Mouse (Mus musculus): ENCODE data around the gene Cradd. TPM values are rescaled to one million over a fixed set of nuclear protein-coding genes. Genes with fewer than 3 reads are reported as not detected.
A peak's percentile ranks its signal among the peaks of the same experiment; 100 is the strongest.

Cradd gene
- polyA plus RNA-seq, 1 experiment from 2014 or later, result 10.1 TPM

DNA sequence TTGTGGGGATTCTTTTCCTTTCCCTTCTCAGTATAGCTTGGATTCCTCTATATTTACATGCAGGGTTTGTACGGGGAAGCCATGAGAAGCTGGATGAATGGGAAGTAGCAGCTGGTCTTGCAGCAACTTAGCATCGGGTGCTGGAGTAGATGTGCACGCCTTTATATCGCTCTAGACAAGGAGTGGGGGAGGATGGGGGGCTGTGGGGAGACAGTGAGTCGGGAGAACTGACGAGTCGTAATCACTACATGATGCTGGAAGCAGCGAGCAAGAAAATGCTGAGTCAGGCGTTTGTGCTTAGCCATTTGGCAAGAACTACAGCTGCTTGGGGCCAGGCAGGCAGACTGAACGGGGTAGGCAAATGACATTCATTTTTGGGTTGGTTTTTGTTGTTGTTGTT, 142.4 kb downstream of the Cradd start:
- Histone ChIP-seq H3K27me3 (replicated peaks) (no peaks in the 10 kb centered on the region), H3K4me2 (peak overlapping the region; percentile 12; the same call in 1 of the 2 replicates), H3K27ac (no peak overlapping the region), H3K9ac (no peak overlapping the region), H3K36me3 (replicated peaks) (no peaks in the 10 kb centered on the region), H3K4me3 (no peak overlapping the region), H3K9me3 (no peaks in the 10 kb centered on the region), H3K4me1 (peaks cover 13% of the 10 kb centered on the region; the same call in 1 of the 2 replicates)
- no peak for ATAC-seq (replicated peaks)
- 66% methylated on average over 10 of the region's 10 CpGs for WGBS

DNA sequence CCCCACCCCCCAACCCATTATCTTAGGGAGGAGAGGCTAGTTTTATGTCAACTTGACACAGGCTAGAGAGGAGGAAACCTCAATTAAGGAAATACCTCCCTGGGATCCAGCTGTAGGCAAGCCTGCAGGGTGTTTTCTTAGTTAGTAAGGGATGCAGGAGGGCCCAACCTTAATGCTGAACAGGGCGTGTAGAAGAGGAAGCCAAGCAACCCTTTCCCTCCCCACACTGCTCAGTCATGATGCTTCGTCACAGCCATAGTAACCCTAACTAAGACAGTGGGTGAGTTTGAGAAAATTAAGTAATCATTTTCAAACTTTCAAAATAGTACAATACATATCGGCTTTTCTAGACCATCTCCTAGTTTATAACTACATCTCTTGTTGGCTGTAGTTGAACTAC, 143.0 kb downstream of the Cradd start:
- Histone ChIP-seq H3K9ac (no peak overlapping the region), H3K36me3 (replicated peaks) (no peaks in the 10 kb centered on the region), H3K27ac (no peak overlapping the region), H3K9me3 (no peaks in the 10 kb centered on the region), H3K4me2 (no peak overlapping the region), H3K27me3 (replicated peaks) (no peaks in the 10 kb centered on the region), H3K4me1 (peaks cover 13% of the 10 kb centered on the region; the same call in 1 of the 2 replicates), H3K4me3 (no peak overlapping the region)
- WGBS, result 87% methylated on average over 3 of the region's 3 CpGs
- ATAC-seq (replicated peaks), result no peak

DNA sequence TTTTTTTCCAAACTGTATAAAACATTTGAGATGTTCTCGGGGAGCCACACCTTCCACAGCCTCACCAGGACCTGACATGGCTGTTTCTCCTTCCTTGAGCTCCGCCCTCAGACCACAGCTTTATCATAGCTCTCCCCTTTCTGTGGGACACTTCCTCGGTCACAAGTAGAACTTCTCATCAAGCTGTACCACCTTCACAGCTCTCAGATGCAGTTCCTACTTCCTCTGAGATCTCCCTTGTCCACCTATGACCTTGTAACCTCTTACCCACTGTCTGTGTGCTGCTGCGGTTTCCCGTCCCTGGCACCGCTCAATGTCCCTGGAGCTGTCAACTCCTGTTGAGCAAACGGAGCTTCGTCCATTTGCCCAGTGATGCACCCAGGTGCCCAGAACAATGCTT, 143.8 kb downstream of the Cradd start:
- peaks cover 13% of the 10 kb centered on the region; the same call in 1 of the 2 replicates for H3K4me1 ChIP-seq
- no peaks in the 10 kb centered on the region for H3K9me3 ChIP-seq
- no peak for ATAC-seq (replicated peaks)
- WGBS, result 88% methylated on average over 8 of the region's 8 CpGs
- H3K9ac ChIP-seq, result no peak overlapping the region
- no peak overlapping the region for H3K4me3 ChIP-seq
- no peaks in the 10 kb centered on the region for H3K27me3 ChIP-seq (replicated peaks)
- H3K27ac ChIP-seq, result no peak overlapping the region
- no peaks in the 10 kb centered on the region for H3K36me3 ChIP-seq (replicated peaks)
- no peak overlapping the region for H3K4me2 ChIP-seq

DNA sequence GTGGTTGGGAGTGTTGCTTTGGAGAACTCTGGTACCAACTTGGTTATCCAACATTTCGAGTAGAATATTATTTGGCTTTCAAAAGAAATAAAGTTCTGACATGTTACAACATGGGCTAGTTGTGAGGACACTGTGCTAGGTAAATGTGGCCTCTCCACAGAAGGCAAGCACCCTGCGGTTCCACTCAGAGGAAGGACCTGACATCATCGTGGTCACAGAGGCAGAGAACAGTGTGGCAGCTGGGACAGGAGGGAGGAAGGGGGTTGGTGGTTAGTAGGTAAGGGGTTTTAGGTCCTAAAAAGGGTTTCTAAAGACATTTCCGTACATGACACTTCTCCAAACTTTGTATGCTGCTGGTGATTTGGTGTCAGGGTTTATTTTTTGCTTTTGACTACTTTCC, 145.1 kb downstream of the Cradd start:
- no peak for ATAC-seq (replicated peaks)
- H3K4me1 ChIP-seq, result peaks cover 11% of the 10 kb centered on the region; the same call in 1 of the 2 replicates
- H3K9me3 ChIP-seq, result no peaks in the 10 kb centered on the region
- H3K27me3 ChIP-seq (replicated peaks), result no peaks in the 10 kb centered on the region
- no peak overlapping the region for H3K4me2 ChIP-seq
- WGBS, result 82% methylated on average over 4 of the region's 4 CpGs
- H3K4me3 ChIP-seq, result no peak overlapping the region
- no peak overlapping the region for H3K9ac ChIP-seq
- H3K27ac ChIP-seq, result no peak overlapping the region
- no peaks in the 10 kb centered on the region for H3K36me3 ChIP-seq (replicated peaks)

DNA sequence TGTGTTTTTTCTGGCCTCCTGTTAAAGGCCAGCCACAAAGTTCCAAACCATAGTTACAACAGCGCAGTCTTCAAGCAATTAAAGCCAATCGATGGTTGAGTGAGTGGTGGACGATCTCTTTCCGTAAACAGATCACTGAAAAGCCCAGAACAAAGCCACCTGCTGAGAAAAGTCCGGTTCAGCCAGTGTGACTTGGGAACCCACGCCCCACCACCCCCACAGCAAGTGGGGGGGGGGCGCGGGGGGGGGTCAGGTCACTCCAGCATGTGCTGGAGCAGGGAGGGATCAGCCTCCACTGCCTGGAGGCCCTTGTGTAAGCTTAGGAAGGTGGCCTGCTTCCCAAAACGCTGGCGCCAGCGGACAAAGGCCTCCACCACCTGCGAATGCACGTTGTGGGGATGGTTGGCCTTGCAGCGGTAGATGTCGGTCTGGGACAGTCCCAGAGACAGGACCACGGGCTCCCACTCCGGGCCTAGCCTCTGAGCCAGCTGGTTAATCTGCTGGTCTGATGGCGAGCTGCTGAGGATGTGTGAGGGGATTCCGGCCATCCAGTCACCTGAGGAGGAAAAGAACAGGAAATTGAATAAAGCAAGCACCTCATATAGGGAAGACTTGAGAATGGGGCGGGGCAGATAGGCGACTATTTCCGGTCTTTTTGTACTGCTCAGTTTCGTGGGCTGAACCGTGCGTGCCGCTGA, 148.4 kb downstream of the Cradd start:
- H3K4me3 ChIP-seq, result no peak overlapping the region
- no peaks in the 10 kb centered on the region for H3K36me3 ChIP-seq (replicated peaks)
- no peak overlapping the region for H3K4me2 ChIP-seq
- H3K27me3 ChIP-seq (replicated peaks), result no peaks in the 10 kb centered on the region
- no peak for ATAC-seq (replicated peaks)
- H3K9me3 ChIP-seq, result no peaks in the 10 kb centered on the region
- H3K27ac ChIP-seq, result no peak overlapping the region
- no peaks in the 10 kb centered on the region for H3K4me1 ChIP-seq
- no peak overlapping the region for H3K9ac ChIP-seq
- 46% methylated on average over 26 of the region's 26 CpGs for WGBS

DNA sequence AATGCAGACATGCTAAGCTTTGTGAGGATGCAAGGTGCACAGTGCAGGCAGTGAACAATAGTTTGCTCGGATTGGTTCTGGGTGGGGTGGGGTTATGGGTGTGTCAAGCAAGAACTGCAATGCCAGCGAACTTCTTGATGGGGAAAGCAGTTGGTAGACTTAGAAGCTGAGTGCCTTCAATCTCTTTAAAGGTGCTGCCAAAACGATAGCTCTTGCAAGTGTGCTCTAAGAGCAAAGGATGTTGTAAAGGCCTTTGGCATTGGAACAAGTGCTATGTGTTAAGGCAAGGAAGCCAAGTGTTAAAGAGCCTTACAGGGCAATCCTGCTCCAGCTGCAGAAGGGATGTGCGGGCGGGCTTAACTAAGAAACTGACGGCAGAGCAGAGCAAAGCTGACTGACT, 149.7 kb downstream of the Cradd start:
- H3K27me3 ChIP-seq (replicated peaks), result no peaks in the 10 kb centered on the region
- H3K27ac ChIP-seq, result no peak overlapping the region
- no peaks in the 10 kb centered on the region for H3K36me3 ChIP-seq (replicated peaks)
- no peak for ATAC-seq (replicated peaks)
- H3K4me2 ChIP-seq, result no peak overlapping the region
- H3K4me3 ChIP-seq, result no peak overlapping the region
- no peak overlapping the region for H3K9ac ChIP-seq
- no peaks in the 10 kb centered on the region for H3K4me1 ChIP-seq
- H3K9me3 ChIP-seq, result no peaks in the 10 kb centered on the region
- WGBS, result 66% methylated on average over 6 of the region's 6 CpGs

DNA sequence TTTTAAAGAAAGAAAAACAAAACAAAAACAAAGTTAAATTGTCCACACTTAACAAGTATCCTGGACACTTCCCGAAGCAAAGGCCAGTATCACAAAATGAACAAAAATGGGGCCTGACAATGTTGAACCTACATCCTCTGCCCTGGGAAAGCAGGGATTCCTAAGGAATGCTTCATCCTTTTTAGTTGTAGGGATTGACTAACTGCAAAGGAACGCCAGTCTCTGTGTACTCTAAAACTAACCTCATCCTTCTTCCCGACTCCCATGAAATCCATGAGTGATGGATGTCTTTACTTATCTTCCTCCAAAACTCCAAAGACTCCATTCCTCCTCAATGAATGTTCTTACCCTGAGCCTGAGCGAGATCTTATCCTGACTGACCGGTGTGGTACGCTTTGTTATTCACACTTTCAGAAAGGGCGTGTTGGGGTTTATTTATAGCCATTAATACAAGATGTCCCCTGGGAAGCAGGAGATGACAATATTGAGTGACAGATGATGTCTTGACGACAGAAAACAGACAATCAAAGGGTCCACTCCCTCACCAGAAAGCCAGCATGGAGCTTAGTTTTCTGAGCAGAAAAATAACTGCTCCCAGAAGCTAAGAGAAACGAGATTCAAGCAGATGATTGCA, 153.1 kb downstream of the Cradd start:
- H3K27me3 ChIP-seq (replicated peaks), result no peaks in the 10 kb centered on the region
- 79% methylated on average over 9 of the region's 9 CpGs for WGBS

DNA sequence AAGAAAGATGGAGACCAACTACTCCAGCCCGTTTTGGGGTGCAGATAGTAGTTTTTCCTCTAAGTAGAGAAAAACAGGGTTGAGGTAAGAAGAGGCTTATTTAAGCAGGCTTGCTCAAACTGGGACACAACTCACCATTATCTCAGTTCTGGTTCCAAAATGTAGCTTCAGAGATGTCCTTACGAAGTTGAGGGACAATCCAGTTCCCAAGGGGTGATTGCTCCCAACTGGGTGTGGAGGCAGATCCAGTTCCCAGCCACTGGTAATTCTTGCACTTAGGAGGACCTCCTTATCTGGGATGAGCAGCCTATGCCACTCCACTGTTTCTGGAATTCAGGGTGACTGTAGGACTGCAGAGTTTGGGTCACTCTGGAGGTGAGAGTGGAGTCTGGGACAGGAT, 159.0 kb downstream of the Cradd start:
- H3K36me3 ChIP-seq (replicated peaks), result no peaks in the 10 kb centered on the region
- no peak for ATAC-seq (replicated peaks)
- no peak overlapping the region for H3K27ac ChIP-seq
- no peaks in the 10 kb centered on the region for H3K9me3 ChIP-seq
- no peaks in the 10 kb centered on the region for H3K27me3 ChIP-seq (replicated peaks)
- 89% methylated on average over 2 of the region's 2 CpGs for WGBS
- no peak overlapping the region for H3K9ac ChIP-seq
- no peaks in the 10 kb centered on the region for H3K4me1 ChIP-seq
- H3K4me3 ChIP-seq, result no peak overlapping the region
- H3K4me2 ChIP-seq, result no peak overlapping the region

More for the DNA sequence above, 153.1 kb downstream of the Cradd start:
- no peak for ATAC-seq (replicated peaks)
- Histone ChIP-seq H3K27ac (no peak overlapping the region), H3K9me3 (no peaks in the 10 kb centered on the region), H3K36me3 (replicated peaks) (no peaks in the 10 kb centered on the region), H3K4me1 (no peaks in the 10 kb centered on the region), H3K9ac (no peak overlapping the region), H3K4me2 (no peak overlapping the region), H3K4me3 (no peak overlapping the region)

DNA sequence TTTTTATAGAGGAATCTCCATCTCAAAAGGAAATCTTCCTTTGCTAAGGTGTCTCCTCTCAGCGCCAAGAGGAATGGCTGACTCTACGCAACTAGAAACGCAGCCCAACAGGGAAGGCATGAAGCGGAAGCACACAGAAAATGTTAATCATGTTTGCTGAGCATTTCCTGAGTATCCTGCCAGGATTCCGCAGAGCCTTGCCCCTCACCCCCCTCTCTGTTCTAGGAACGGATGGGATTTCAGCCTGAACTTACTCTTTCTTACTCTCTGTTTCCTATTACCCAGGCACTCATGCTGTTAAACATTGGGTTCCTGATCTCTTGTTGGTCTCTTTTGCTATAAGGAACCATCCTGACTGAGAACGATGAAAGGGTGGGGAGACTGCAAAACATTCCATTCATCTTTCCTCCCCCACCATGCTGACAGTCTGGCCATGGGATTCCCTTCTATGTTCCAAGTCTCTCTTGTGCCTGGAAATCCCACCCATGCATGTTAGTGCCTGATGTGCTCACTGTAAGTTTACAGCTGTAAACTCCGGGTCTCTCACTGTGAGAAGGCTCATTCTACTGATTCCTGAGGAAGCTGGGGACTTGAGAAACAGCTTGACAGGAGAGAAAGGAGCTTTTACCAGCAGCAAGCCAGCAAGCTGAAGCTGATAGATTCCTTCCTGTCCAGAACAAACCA, 161.1 kb downstream of the Cradd start:
- 59% methylated on average over 8 of the region's 8 CpGs for WGBS
- no peak overlapping the region for H3K27ac ChIP-seq
- no peak for ATAC-seq (replicated peaks)
- H3K36me3 ChIP-seq (replicated peaks), result no peaks in the 10 kb centered on the region
- H3K4me2 ChIP-seq, result no peak overlapping the region
- no peaks in the 10 kb centered on the region for H3K9me3 ChIP-seq
- H3K27me3 ChIP-seq (replicated peaks), result no peaks in the 10 kb centered on the region
- H3K9ac ChIP-seq, result no peak overlapping the region
- no peaks in the 10 kb centered on the region for H3K4me1 ChIP-seq
- H3K4me3 ChIP-seq, result no peak overlapping the region

DNA sequence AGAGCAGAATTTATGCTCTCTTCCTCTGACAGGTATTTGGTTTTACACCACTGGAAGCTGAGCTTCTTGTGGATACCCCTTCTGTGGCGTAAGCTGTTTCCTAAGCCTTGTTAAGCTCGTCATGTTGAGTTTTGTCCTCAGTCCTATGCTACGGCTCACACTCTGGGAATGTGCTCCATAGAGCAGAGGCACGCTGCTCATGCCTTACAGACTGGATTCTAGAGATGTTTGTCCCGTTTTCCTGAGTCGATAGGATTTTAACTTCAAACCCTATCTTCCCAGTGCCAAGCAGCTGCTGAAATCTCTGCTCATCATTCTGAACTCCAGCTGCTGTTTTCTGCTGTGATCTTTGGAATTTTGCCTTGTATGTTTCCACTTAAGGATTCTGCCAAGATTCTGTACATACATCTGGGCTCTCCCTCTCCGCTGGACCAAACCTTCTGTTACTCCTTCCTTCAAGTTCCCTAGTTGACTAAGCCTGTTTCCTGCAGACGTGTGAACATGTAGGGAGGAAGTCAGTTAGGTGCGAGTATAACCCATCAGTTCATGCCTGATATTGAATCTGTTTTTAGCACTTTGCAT, 164.2 kb downstream of the Cradd start:
- ATAC-seq (replicated peaks), result no peak
- Histone ChIP-seq H3K36me3 (replicated peaks) (no peaks in the 10 kb centered on the region), H3K9me3 (no peaks in the 10 kb centered on the region), H3K4me3 (no peak overlapping the region), H3K27ac (no peak overlapping the region), H3K4me2 (no peak overlapping the region), H3K4me1 (no peaks in the 10 kb centered on the region), H3K27me3 (replicated peaks) (no peaks in the 10 kb centered on the region), H3K9ac (no peak overlapping the region)
- WGBS, result 73% methylated on average over 9 of the region's 9 CpGs

DNA sequence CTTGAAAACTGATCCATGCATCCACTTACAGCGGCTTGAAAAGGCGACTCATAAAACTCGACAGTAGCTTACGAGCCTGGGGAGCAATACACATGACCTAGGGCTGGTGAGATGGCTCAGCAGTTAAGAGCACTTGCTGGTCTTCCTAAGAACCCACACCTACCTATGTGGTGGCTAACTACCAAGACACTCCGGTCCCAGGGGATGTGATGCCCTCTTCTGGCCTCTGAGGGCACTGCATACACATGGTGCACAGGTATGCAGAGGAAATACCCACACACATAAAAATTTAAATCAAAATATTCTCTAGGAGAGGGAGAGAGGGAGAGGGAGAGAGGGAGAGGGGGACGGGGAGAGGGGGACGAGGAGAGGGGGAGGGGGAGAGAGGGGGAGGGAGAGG, 167.5 kb downstream of the Cradd start:
- no peak for ATAC-seq (replicated peaks)
- H3K9me3 ChIP-seq, result no peaks in the 10 kb centered on the region
- WGBS, result 91% methylated on average over 5 of the region's 7 CpGs

DNA sequence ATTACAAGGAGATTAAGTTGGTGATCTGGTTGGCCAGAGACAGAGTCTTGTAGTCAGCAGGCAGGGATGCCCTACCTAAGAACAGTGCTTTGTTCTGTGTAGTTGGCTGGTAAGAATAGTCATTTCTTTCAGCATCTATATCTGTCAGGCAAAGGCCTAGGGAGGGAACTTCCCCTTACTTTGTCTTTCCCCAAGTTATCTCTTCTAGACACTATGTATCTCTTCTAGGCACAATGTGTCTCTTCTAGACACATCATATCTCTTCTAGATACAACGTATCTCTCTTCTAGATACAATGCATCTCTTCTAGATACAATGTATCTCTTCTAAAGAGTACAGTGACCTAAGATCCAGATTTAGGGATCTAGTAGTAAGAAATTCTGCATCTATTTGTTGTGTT, 169.3 kb downstream of the Cradd start:
- 86% methylated on average over 1 of the region's 1 CpGs for WGBS
- no peak for ATAC-seq (replicated peaks)
- no peaks in the 10 kb centered on the region for H3K9me3 ChIP-seq

More for the DNA sequence above, 167.5 kb downstream of the Cradd start:
- H3K9ac ChIP-seq, result no peak overlapping the region
- H3K36me3 ChIP-seq (replicated peaks), result no peaks in the 10 kb centered on the region
- no peak overlapping the region for H3K27ac ChIP-seq
- no peaks in the 10 kb centered on the region for H3K27me3 ChIP-seq (replicated peaks)
- no peaks in the 10 kb centered on the region for H3K4me1 ChIP-seq
- no peak overlapping the region for H3K4me2 ChIP-seq
- no peak overlapping the region for H3K4me3 ChIP-seq

More for the DNA sequence above, 169.3 kb downstream of the Cradd start:
- Histone ChIP-seq H3K9ac (no peak overlapping the region), H3K27me3 (replicated peaks) (no peaks in the 10 kb centered on the region), H3K36me3 (replicated peaks) (no peaks in the 10 kb centered on the region), H3K4me2 (no peak overlapping the region), H3K4me3 (no peak overlapping the region), H3K27ac (no peak overlapping the region), H3K4me1 (no peaks in the 10 kb centered on the region)
